Mouse (Mus musculus) cerebellum, adult 11-12 months (tissue): ENCODE results near the gene 1700013H16Rik.
"Not testable (repeated sequence)": the region's sequence is repeated elsewhere in the genome, so short reads cannot be mapped to it uniquely, and the experiment has no call there.

Experiments
- DNase-seq: peaks from one replicate; pipeline ENCODE4 v3.0.0; 2022

1700013H16Rik gene

GRCm38 (mm10) chrX:53757736-53758135, at the start of gene 1700013H16Rik:
1700013H16Rik (minus strand) TSS chrX:53757831.
- no peak for DNase-seq

GRCm38 (mm10) chrX:53799074-53799473, 41.4 kb upstream of the 1700013H16Rik start:
- DNase-seq, result no peak

GRCm38 (mm10) chrX:53797519-53797918, 39.9 kb upstream of the 1700013H16Rik start, which contains the start of gene Xlr:
Xlr (minus strand) TSS chrX:53797706.
- DNase-seq, result not testable (repeated sequence)

- no peak for DNase-seq
Observed at GRCm38 (mm10) chrX:53776276-53776675, 18.6 kb upstream of the 1700013H16Rik start, which contains the start of gene Zfp36l3. Zfp36l3 (minus strand) TSS chrX:53776394.

GRCm38 (mm10) chrX:53752851-53753250, 4.8 kb downstream of the 1700013H16Rik start:
- no peak for DNase-seq

DNA sequence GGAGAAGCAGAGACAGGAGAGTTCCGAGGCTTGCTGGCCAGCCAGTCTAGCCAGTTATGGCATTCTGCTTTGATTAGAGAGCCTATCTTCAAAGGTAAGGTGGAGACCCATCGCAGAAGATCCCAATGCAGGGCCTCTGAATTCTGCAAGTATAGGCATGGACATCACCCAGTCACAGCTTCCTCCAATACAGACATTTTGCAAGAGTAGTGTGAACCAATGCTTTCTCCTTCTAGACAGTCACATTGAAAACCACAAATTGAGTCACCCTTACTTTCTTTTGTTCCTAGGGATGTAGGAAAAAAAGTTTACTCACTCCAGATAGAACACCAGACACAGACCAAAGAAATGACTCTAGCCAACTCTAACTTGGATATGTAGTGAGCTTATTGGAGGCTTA, 28.7 kb downstream of the 1700013H16Rik start:
- DNase-seq, result no peak

DNA sequence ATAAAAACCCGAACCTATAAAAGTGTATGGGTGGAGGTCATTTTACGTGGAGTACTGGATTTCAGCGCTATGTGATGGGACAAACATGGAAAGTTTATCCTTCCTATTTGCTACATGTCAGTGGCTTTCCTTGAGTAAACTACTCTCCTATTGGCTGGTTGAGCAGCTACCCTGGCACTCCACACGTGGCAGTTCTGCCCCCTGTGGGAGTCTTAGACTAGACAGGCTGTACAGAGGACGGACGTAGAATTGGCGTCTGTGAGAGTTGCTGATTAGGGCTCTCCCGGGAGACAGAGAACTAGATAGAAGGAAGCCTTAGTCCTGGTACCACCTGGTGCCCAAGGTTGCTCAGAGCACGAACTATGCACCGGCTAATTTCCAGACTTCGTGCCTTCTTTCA, 33.0 kb downstream of the 1700013H16Rik start, which contains the start of gene 4930502E18Rik:
Gene 4930502E18Rik, plus strand, starts transcription at position 231 of the 400 bp plus-strand sequence.
- DNase-seq, result no peak

DNA sequence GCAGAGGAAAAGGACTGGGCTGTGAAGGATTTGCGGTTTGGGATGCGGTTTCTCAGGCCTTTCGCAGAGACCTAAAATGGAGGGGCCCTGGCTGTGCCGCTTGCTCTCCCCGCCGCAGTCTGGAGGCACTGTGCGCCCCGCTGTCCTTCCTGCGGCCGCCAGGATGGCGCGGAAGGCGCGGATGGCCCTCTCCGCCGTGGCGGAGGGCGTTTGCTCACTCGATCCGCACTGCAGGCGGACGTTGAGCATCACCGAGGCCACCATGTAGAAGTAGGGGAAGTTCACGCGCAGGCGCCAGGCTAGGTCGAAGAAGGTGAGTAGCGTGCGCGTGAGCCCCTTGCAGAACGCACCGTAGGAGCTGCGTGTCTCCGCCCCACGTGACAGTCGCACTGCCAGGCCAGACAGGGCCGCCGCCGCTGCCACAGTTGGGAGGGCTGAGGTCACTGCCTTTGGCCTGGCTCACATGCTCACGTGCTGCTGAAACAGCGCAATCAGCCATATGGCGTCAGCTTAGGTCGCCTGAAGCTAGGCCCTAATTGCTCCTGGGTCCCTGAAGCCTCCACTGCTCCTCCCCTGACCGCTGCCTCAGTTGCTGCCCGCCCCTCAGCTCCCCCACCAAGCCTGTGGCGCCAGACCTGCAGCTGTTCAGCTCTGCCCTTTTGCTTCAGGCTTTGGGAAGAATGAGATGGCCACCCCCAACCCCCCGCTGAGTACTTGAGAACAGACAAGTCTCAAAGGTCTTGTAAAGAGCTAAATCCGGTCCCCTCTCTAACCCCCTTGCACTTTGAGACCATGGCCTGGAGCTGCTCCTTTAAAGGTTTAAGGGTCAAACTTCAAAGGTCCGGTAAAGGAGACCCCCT, 41.1 kb downstream of the 1700013H16Rik start:
- DNase-seq, result peak; percentile 80

GRCm38 (mm10) chrX:53715942-53716322, 41.7 kb downstream of the 1700013H16Rik start:
- DNase-seq, result no peak

DNA sequence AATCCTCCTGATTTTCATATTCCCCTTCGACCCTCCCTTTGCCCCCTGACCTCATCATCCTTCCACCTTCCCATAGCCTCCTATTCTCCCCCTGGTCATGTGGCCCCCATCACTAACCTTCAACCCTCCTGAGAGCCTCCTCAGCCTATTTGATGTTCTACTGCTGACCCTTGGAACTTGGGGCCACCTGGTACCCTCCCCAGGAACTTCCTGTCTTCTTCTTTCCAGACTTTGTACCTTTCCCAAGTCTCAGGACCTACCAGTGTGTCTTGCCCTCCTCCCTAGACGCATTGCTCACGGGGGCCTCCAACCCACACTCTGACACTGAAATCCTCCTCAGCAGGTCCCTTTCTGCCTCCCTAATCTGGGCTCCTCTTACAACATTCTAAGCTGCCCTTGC, 55.0 kb downstream of the 1700013H16Rik start:
- no peak for DNase-seq

- no peak for DNase-seq
Observed at GRCm38 (mm10) chrX:53699225-53699624, 58.4 kb downstream of the 1700013H16Rik start.

DNA sequence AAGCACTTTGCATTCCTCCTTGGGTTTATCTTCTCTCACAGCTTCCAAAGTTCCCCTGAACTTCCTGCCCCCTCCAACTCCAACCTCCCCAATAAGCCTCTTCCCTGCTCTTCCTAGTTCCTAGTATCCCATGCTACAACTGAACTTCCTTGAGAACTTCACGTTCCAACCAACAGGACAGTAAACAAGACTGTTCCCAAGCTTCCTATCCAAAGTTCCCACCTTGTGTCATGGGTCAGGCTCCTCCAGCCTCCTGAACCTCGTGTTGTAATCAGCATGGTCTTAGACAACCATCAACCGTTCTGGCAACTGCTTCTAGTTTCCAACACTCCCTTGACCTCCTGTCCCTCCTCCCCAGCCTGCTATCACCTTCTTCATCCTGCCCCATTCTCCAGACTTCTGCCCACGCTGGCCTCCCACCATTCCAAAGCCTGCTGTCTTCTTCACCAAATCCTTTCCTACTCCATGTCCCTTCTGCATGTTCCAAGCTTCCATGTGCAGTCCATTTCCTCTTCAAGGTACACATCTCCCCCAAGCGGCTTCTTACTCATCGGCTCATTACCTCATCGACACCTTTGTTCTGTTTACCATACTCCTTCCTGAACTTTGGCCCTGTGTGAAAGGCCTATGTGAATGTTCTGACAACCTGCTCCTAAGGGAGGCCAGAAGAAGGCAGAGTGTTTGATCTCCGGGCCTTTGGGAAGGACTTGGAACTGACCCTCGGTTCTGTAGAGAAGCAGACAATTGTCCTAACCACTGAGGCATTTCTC, 63.4 kb downstream of the 1700013H16Rik start:
- DNase-seq, result no peak

- DNase-seq, result no peak
Observed at GRCm38 (mm10) chrX:53693141-53693540, 64.5 kb downstream of the 1700013H16Rik start.
